Mouse (Mus musculus): Measurements from ENCODE around the gene Zfp955a. TPM values are rescaled to one million over a fixed set of nuclear protein-coding genes. Genes with fewer than 3 reads are reported as not detected.
"Not testable (repeated sequence)": the region's sequence is repeated elsewhere in the genome, so short reads cannot be mapped to it uniquely, and the experiment has no call there.

Zfp955a gene
- polyA plus RNA-seq (2016; fragmentation: Nextera tagmentation; extraction: Ambion mirVana), result 19.5 and 20.3 TPM in 2 replicates

GRCm38 (mm10) chr17:33254530-33255318 lies at the start of gene Zfp955a:
Zfp955a (minus strand) TSS chr17:33255145.
- WGBS, result 40% methylated on average over 1 of the region's 34 CpGs
- not testable (repeated sequence) for H3K36me3 ChIP-seq; H3K9ac ChIP-seq (replicated peaks); H3K27ac ChIP-seq; H3K9me3 ChIP-seq; H3K4me1 ChIP-seq (replicated peaks); H3K27me3 ChIP-seq
- Histone ChIP-seq H3K4me2 (peak within 1 kb of the TSS; percentile 35), H3K4me3 (replicated peaks) (0 out of 2 replicates have a peak within 1 kb of the TSS, but pooled peaks have one; percentile 2)
- ATAC-seq (ENCODE audit: insufficient number of reproducible peaks, insufficient read depth, low FRiP score, low TSS enrichment, low read depth), result peak; percentile 96

- H3K9ac ChIP-seq (replicated peaks); H3K9me3 ChIP-seq; H3K4me1 ChIP-seq (replicated peaks); H3K27ac ChIP-seq; H3K36me3 ChIP-seq; H3K4me3 ChIP-seq (replicated peaks); H3K27me3 ChIP-seq; ATAC-seq (ENCODE audit: insufficient number of reproducible peaks, insufficient read depth, low FRiP score, low TSS enrichment, low read depth); H3K4me2 ChIP-seq: not testable (repeated sequence)
- no CpG with 5 or more reads among the region's 9 CpGs for WGBS
Observed at GRCm38 (mm10) chr17:33289876-33290149, 34.9 kb upstream of the Zfp955a start.

DNA sequence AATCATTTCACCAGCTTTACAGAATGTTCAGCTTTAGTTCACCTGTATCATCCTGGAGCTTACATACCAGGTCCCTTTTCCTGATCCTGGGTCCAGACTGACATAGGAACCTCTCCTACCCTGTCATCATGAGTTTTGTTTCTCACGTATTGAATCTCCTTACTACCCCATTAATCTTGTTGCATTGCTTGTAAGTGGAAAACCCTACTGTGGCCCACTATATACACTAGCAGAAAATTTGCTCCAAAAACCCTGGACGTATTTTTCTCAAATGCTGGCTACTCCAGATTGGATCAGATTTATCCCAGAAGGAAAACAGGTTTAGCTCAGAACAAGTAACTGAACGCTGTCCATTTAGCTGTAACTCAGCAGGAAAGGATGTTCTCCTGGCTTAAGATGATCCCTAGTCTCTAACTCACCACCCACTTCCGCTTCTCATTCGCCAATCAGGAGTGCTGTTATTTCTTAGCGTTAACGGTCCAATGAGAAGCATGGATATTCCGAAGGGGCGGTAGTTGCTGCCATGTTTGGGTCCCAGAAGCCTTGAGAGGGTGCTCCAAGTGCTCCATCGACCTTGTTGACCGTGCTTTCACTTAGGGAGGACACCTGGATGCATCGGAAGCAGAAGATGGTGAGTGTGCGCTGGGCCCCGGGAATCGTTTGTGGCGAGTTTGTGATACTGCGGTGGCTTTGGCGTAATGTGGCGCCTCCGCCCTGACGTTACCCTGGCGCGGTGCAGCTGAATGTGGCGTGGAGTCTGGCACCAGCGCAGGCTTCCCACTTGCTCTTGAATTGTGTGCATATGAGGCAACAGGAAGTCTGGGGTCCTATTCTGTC lies 34.3 kb upstream of the Zfp955a start, which contains the start of gene Zfp955b:
Zfp955b (plus strand) TSS at position 506 of the 837 bp plus-strand sequence.
- H3K27me3 ChIP-seq; H3K4me3 ChIP-seq (replicated peaks); H3K9ac ChIP-seq (replicated peaks); H3K27ac ChIP-seq; H3K9me3 ChIP-seq; H3K36me3 ChIP-seq; H3K4me1 ChIP-seq (replicated peaks): not testable (repeated sequence)
- peak; percentile 94 for ATAC-seq (ENCODE audit: insufficient number of reproducible peaks, insufficient read depth, low FRiP score, low TSS enrichment, low read depth)
- no CpG with 5 or more reads among the region's 25 CpGs for WGBS
- peak within 1 kb of the TSS; percentile 37; the same call in 1 of the 2 replicates for H3K4me2 ChIP-seq

DNA sequence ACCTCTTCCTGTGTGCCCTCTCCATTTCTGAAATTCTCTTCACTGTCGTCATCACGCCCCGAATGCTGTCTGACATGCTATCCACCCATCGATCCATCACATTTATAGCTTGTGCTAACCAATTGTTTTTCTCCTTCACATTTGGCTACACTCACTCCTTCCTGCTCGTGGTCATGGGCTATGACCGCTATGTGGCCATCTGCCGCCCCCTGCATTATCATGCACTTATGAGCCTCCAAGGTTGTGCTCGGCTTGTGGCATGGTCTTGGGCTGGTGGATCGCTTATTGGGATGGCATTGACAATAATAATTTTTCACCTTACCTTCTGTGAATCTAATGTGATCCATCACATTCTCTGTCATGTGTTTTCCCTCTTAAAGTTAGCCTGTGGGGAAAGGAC lies 14.0 kb upstream of the Zfp955a start:
- no peaks in the 10 kb centered on the region for H3K36me3 ChIP-seq
- 88% methylated on average over 9 of the region's 9 CpGs for WGBS

DNA sequence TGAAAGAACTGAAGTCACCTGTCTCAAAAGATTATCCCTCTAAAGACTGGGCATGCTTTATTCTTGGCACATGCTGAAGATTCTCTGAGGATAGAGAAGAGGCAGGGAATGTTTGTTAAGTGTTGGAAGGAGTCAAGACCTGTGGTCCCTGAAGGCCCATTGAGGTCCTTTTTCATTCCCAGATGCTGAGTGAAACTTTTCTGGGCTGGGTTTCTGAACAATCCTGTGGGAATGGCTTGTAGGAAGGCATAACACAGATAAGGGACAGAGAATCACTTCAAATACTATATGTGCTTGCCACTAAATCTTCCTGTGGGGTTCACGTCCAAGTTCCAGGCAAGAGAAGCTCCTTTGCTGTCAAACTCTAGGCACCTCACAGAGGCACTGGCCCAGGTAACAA lies 9.4 kb upstream of the Zfp955a start, which contains the start of gene Olfr63:
Olfr63 (plus strand) TSS at position 301 of the 400 bp plus-strand sequence.
- ATAC-seq (ENCODE audit: insufficient number of reproducible peaks, insufficient read depth, low FRiP score, low TSS enrichment, low read depth), result no peak
- 75% methylated on average over 1 of the region's 1 CpGs for WGBS
- Histone ChIP-seq H3K9me3 (no peaks in the 10 kb centered on the region), H3K4me1 (replicated peaks) (no peaks in the 10 kb centered on the region), H3K4me3 (replicated peaks) (no peak within 1 kb of the TSS), H3K27me3 (0 out of 2 replicates have a peak, but pooled peaks cover 5% of the 10 kb centered on the region), H3K9ac (replicated peaks) (no peak within 1 kb of the TSS), H3K27ac (no peak within 1 kb of the TSS), H3K4me2 (no peak within 1 kb of the TSS), H3K36me3 (no peaks in the 10 kb centered on the region)

More for the DNA sequence above, 14.0 kb upstream of the Zfp955a start:
- Histone ChIP-seq H3K4me2 (no peak overlapping the region), H3K4me1 (replicated peaks) (no peaks in the 10 kb centered on the region), H3K27me3 (0 out of 2 replicates have a peak, but pooled peaks cover 5% of the 10 kb centered on the region), H3K9me3 (no peaks in the 10 kb centered on the region), H3K9ac (replicated peaks) (no peak overlapping the region), H3K4me3 (replicated peaks) (no peak overlapping the region), H3K27ac (no peak overlapping the region)
- ATAC-seq (ENCODE audit: insufficient number of reproducible peaks, insufficient read depth, low FRiP score, low TSS enrichment, low read depth), result no peak

DNA sequence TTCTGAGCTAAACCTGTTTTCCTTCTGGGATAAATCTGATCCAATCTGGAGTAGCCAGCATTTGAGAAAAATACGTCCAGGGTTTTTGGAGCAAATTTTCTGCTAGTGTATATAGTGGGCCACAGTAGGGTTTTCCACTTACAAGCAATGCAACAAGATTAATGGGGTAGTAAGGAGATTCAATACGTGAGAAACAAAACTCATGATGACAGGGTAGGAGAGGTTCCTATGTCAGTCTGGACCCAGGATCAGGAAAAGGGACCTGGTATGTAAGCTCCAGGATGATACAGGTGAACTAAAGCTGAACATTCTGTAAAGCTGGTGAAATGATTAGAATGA lies 343 bp upstream of the Zfp955a start:
- H3K27me3 ChIP-seq; H3K4me1 ChIP-seq (replicated peaks); H3K27ac ChIP-seq; H3K4me2 ChIP-seq; H3K9ac ChIP-seq (replicated peaks); ATAC-seq (ENCODE audit: insufficient number of reproducible peaks, insufficient read depth, low FRiP score, low TSS enrichment, low read depth); H3K36me3 ChIP-seq; H3K9me3 ChIP-seq; H3K4me3 ChIP-seq (replicated peaks): not testable (repeated sequence)
- WGBS, result no CpG with 5 or more reads among the region's 2 CpGs

DNA sequence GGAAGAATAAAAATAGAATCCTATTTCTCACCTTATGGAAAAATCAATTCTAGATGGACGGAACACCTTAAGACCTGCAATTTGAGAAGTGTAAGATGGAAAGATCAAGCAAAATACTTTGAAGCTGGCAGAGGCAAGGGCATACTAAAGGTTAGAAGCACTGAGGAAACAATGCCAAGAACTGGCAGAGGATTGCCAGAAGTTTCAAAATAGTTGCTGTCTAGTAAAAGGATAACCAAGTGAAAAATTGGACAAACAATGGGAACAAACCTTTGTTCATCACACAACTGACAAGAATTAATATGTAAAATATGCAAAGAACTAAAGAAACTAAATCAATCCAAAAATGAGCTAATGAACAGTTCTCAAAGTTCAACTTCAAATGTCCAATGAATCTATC lies 18.3 kb downstream of the Zfp955a start:
- H3K9ac ChIP-seq (replicated peaks); ATAC-seq (ENCODE audit: insufficient number of reproducible peaks, insufficient read depth, low FRiP score, low TSS enrichment, low read depth); H3K27ac ChIP-seq; H3K27me3 ChIP-seq; H3K4me2 ChIP-seq; H3K4me1 ChIP-seq (replicated peaks); H3K4me3 ChIP-seq (replicated peaks): not testable (repeated sequence)
- WGBS, result 93% methylated on average over 1 of the region's 1 CpGs
- peaks cover 19% of the 10 kb centered on the region for H3K9me3 ChIP-seq
- H3K36me3 ChIP-seq, result peaks cover 26% of the 10 kb centered on the region

- no peak within 1 kb of the TSS for H3K27ac ChIP-seq
- H3K4me3 ChIP-seq (replicated peaks), result no peak within 1 kb of the TSS
- H3K4me2 ChIP-seq, result no peak within 1 kb of the TSS
- ATAC-seq (ENCODE audit: insufficient number of reproducible peaks, insufficient read depth, low FRiP score, low TSS enrichment, low read depth), result no peak
- H3K4me1 ChIP-seq (replicated peaks), result no peaks in the 10 kb centered on the region
- no peak within 1 kb of the TSS for H3K9ac ChIP-seq (replicated peaks)
- H3K9me3 ChIP-seq, result peaks cover 9% of the 10 kb centered on the region; the same call in 1 of the 2 replicates
- H3K27me3 ChIP-seq, result no peaks in the 10 kb centered on the region
- WGBS, result 85% methylated on average over 2 of the region's 2 CpGs
- H3K36me3 ChIP-seq, result no peaks in the 10 kb centered on the region
Observed at GRCm38 (mm10) chr17:33221590-33221989, 33.4 kb downstream of the Zfp955a start, which contains the start of gene Olfr1564. Olfr1564 (minus strand) TSS chr17:33221690.

GRCm38 (mm10) chr17:33191002-33191401 lies 63.9 kb downstream of the Zfp955a start, which contains the start of gene Olfr239:
Olfr239 (plus strand) TSS chr17:33191302.
- not testable (repeated sequence) for H3K9ac ChIP-seq (replicated peaks); H3K27me3 ChIP-seq; H3K9me3 ChIP-seq; ATAC-seq (ENCODE audit: insufficient number of reproducible peaks, insufficient read depth, low FRiP score, low TSS enrichment, low read depth); H3K4me2 ChIP-seq; H3K36me3 ChIP-seq; H3K4me3 ChIP-seq (replicated peaks); H3K4me1 ChIP-seq (replicated peaks); H3K27ac ChIP-seq
- WGBS, result no CpG with 5 or more reads among the region's 2 CpGs

All from limb, embryonic 12.5 days (tissue).